Comparison of ENCODE assay signal across 13 mouse cellular contexts in genomic region chr17:30470286-30470685, GRCm38 (mm10).
DNase-seq lines count a peak whose midpoint lies in the region; ATAC-seq and TF ChIP-seq lines count a peak whose summit lies in the region.
"Had no signal": no experiment of that assay in that cellular context is flagged by ENCODE, and none has a peak within 500 bp of the region (broad histone marks: within the 10 kb centered on the region; RNA-seq: fewer than 3 reads in every experiment).

No protein-coding gene starts in this region.

- peaks cover 27% of the 10 kb centered on the region for H3K4me1 ChIP-seq in kidney, embryonic 15.5 days
- no peaks in the 10 kb centered on the region; the same call in 1 of the 2 replicates for H3K4me1 ChIP-seq in kidney, adult 2 months (ENCODE audit: control insufficient read depth, insufficient read depth, low read length)
- peaks cover 55% of the 10 kb centered on the region for H3K4me1 ChIP-seq in lung, embryonic 15.5 days
- H3K4me1 ChIP-seq in cortical plate, adult 2 months (ENCODE audit: control insufficient read depth, insufficient read depth, low read length), result peaks cover 15% of the 10 kb centered on the region
- H3K4me1 ChIP-seq: liver, embryonic 15.5 days had no signal

- no peaks in the 10 kb centered on the region for H3K27me3 ChIP-seq in kidney, embryonic 15.5 days
- no peaks in the 10 kb centered on the region for H3K27me3 ChIP-seq in kidney, adult 2 months (replicated peaks; ENCODE audit: control insufficient read depth, insufficient read depth, low read length)
- H3K27me3 ChIP-seq in lung, embryonic 15.5 days, result no peaks in the 10 kb centered on the region
- H3K27me3 ChIP-seq: limb, embryonic 13.5 days; liver, embryonic 15.5 days had no signal

- TF ChIP-seq CTCF in kidney, adult 2 months (conservative IDR thresholded peaks at IDR 0.05; ENCODE audit: insufficient read depth, insufficient read length, low read depth, low read length), result no peak
- no peak for TF ChIP-seq CTCF in cortical plate, adult 2 months (IDR thresholded peaks at IDR 0.05; ENCODE audit: extremely low read depth, insufficient read depth, low read length)

- no peaks in the 10 kb centered on the region for H3K9me3 ChIP-seq in kidney, embryonic 15.5 days (replicated peaks)
- no peaks in the 10 kb centered on the region for H3K9me3 ChIP-seq in lung, embryonic 15.5 days
- H3K9me3 ChIP-seq: G1E; limb, embryonic 13.5 days; liver, embryonic 15.5 days had no signal

- H3K9ac ChIP-seq in kidney, embryonic 15.5 days, result no peak overlapping the region
- no peak overlapping the region for H3K9ac ChIP-seq in lung, embryonic 15.5 days
- H3K9ac ChIP-seq: limb, embryonic 13.5 days; liver, embryonic 15.5 days had no signal

- 49% methylated on average over 8 of the region's 8 CpGs for WGBS in kidney, embryonic 15.5 days
- WGBS in kidney, adult 2 months, result 71% methylated on average over 8 of the region's 8 CpGs
- 32% methylated on average over 8 of the region's 8 CpGs for WGBS in lung, embryonic 15.5 days

- no peak overlapping the region for H3K4me2 ChIP-seq in kidney, embryonic 15.5 days
- no peak overlapping the region for H3K4me2 ChIP-seq in lung, embryonic 15.5 days
- H3K4me2 ChIP-seq: limb, embryonic 13.5 days; liver, embryonic 15.5 days had no signal

- H3K4me3 ChIP-seq in kidney, embryonic 15.5 days (replicated peaks), result no peak overlapping the region
- H3K4me3 ChIP-seq in kidney, adult 2 months (ENCODE audit: insufficient read depth, low read depth, low read length), result no peak overlapping the region
- no peak overlapping the region for H3K4me3 ChIP-seq in lung, embryonic 15.5 days
- no peak overlapping the region for H3K4me3 ChIP-seq in cortical plate, adult 2 months (ENCODE audit: insufficient read depth, low read length)
- H3K4me3 ChIP-seq: limb, embryonic 13.5 days; liver, embryonic 15.5 days had no signal

- no peak for DNase-seq in kidney, adult 2 months
- DNase-seq in lung, postnatal 4 days, result no peak
- peak; percentile 18 for DNase-seq in Muller cell, postnatal 12 days (ENCODE audit: inconsistent ontology term)
- no peak for DNase-seq in cerebellum, adult 11 months
- DNase-seq: gastrocnemius, postnatal 10 days; heart, postnatal 10 days had no signal

- no peak for TF ChIP-seq POLR2A in kidney, adult 2 months (IDR thresholded peaks at IDR 0.05; ENCODE audit: low read depth, low read length)
- TF ChIP-seq POLR2A in cortical plate, adult 2 months (IDR thresholded peaks at IDR 0.05; ENCODE audit: extremely low read depth, insufficient read depth, low read length), result no peak

- no peaks in the 10 kb centered on the region for H3K36me3 ChIP-seq in kidney, embryonic 15.5 days
- no peaks in the 10 kb centered on the region for H3K36me3 ChIP-seq in kidney, adult 2 months (ENCODE audit: control insufficient read depth, insufficient read depth, low read length)
- H3K36me3 ChIP-seq in lung, embryonic 15.5 days, result no peaks in the 10 kb centered on the region
- H3K36me3 ChIP-seq: limb, embryonic 13.5 days; liver, embryonic 15.5 days had no signal

- H3K27ac ChIP-seq in kidney, embryonic 15.5 days, result no peak overlapping the region
- H3K27ac ChIP-seq in kidney, adult 2 months (ENCODE audit: insufficient read depth, low read depth, low read length), result no peak overlapping the region
- H3K27ac ChIP-seq in lung, embryonic 15.5 days, result peak overlapping the region; percentile 54
- peak overlapping the region; percentile 10; the same call in 1 of the 2 replicates for H3K27ac ChIP-seq in cortical plate, adult 2 months (ENCODE audit: insufficient read depth, low read length)
- H3K27ac ChIP-seq: limb, embryonic 13.5 days; liver, embryonic 15.5 days had no signal

- peak; percentile 29; the same call in 1 of the 2 replicates for ATAC-seq in kidney, embryonic 15.5 days (replicated peaks; ENCODE audit: low FRiP score)
- no peak for ATAC-seq in lung, embryonic 15.5 days (ENCODE audit: borderline replicate concordance, extremely low read depth, low FRiP score, low TSS enrichment)
- ATAC-seq: inflammation-experienced regulatory T-cells, adult 6 months had no signal

Comparison
In these comparisons a context has a peak if more than half of its experiments do, and no peak if none do; other contexts are left out.
1. H3K27ac ChIP-seq: peak in lung, embryonic 15.5 days (single experiment) and cortical plate, adult 2 months (single experiment); none in kidney, embryonic 15.5 days (single experiment) and kidney, adult 2 months (single experiment).